Mouse (Mus musculus) stomach, embryonic 14.5 days (tissue): ENCODE results near the gene Kctd20. TPM values are rescaled to one million over a fixed set of nuclear protein-coding genes. Genes with fewer than 3 reads are reported as not detected.

Source experiments
- ATAC-seq: fragments of 200-750 bp; cut with Nextera tagmentation; 2 replicates; pipeline ENCODE4 v1.8.0; 2017; ENCODE audit warnings: low read depth, moderate TSS enrichment; ENCODE audit not compliant: insufficient number of reproducible peaks, insufficient read depth, low FRiP score
- H3K27ac ChIP-seq: fragments of 300-500 bp; sonication (generic); 2 replicates; pipeline ENCODE4 v1.5.1; 2014; ENCODE audit warnings: mild to moderate bottlenecking, low read length, moderate library complexity, mixed read lengths
- H3K27me3 ChIP-seq: fragments of 300-500 bp; sonication (generic); 2 replicates; pipeline ENCODE4 v1.6.1; 2014; ENCODE audit warnings: low read length, control low read depth, mixed read lengths; ENCODE audit not compliant: control insufficient read depth, insufficient read depth
- H3K36me3 ChIP-seq: fragments of 300-500 bp; sonication (generic); 2 replicates; pipeline ENCODE4 v1.6.1; 2014; ENCODE audit warnings: mild to moderate bottlenecking, control low read depth, low read length, moderate library complexity, mixed read lengths; ENCODE audit not compliant: control insufficient read depth, insufficient read depth
- H3K4me1 ChIP-seq: fragments of 300-500 bp; sonication (generic); 2 replicates; pipeline ENCODE4 v1.6.1; 2014; ENCODE audit warnings: low read length, control low read depth, mixed read lengths; ENCODE audit not compliant: control insufficient read depth, insufficient read depth
- H3K4me2 ChIP-seq: fragments of 300-500 bp; sonication (generic); replicated peaks from 2 replicates; pipeline ENCODE4 v1.6.1; 2014; ENCODE audit warnings: low read depth, low read length, control low read depth
- H3K4me3 ChIP-seq: fragments of 300-500 bp; sonication (generic); 2 replicates; pipeline ENCODE4 v1.5.1; 2014; ENCODE audit warnings: low read depth, low read length, control low read depth
- H3K9ac ChIP-seq: fragments of 300-500 bp; sonication (generic); replicated peaks from 2 replicates; pipeline ENCODE4 v1.6.1; 2014; ENCODE audit warnings: low read depth, mild to moderate bottlenecking, control low read depth, low read length, moderate library complexity, mixed read lengths
- H3K9me3 ChIP-seq: fragments of 300-500 bp; sonication (generic); 2 replicates; pipeline ENCODE4 v1.6.1; 2016; ENCODE audit warnings: low read depth, low read length, control low read depth; ENCODE audit not compliant: control insufficient read depth
- WGBS: fragments of 180-500 bp; shearing (Covaris S2); extraction: QIAGEN DNeasy Blood & Tissue Kit; methylation state at CpG from one replicate; pipeline ENCODE4 v1.1.7; 2014; 5-methylcytosine and 5-hydroxymethylcytosine counted together
- polyA plus RNA-seq: library from polyadenylated mRNA; unstranded; fragments of >200 nt; fragmentation: Nextera tagmentation; extraction: Ambion mirVana; gene quantifications from 2 replicates; pipeline ENCODE4 v1.2.1, GENCODE M21; 2014

Gene Kctd20
- polyA plus RNA-seq, 1 experiment from 2014 or later: 75.9 TPM

- Histone ChIP-seq H3K4me1 (no peaks in the 10 kb centered on the region), H3K27ac (no peak overlapping the region), H3K27me3 (no peaks in the 10 kb centered on the region), H3K9me3 (no peaks in the 10 kb centered on the region), H3K36me3 (no peaks in the 10 kb centered on the region), H3K9ac (no peak overlapping the region), H3K4me2 (no peak overlapping the region), H3K4me3 (no peak overlapping the region)
- ATAC-seq: no peak
- 92% methylated on average over 25 of the region's 25 CpGs for WGBS
Observed at GRCm38 (mm10) chr17:28940776-28941555, 10.8 kb upstream of the Kctd20 start.

- no peak overlapping the region for H3K4me3 ChIP-seq
- H3K27ac ChIP-seq: no peak overlapping the region
- no peaks in the 10 kb centered on the region for H3K9me3 ChIP-seq
- H3K9ac ChIP-seq: no peak overlapping the region
- no peak for ATAC-seq
- no peaks in the 10 kb centered on the region for H3K36me3 ChIP-seq
- WGBS: 69% methylated on average over 10 of the region's 11 CpGs
- H3K4me1 ChIP-seq: no peaks in the 10 kb centered on the region
- H3K27me3 ChIP-seq: no peaks in the 10 kb centered on the region
- no peak overlapping the region for H3K4me2 ChIP-seq
Observed at GRCm38 (mm10) chr17:28942101-28942500, 9.6 kb upstream of the Kctd20 start.

GRCm38 (mm10) chr17:28943740-28944139 is 8.0 kb upstream of the Kctd20 start, which contains the start of gene Pxt1:
Gene Pxt1 (minus strand): TSS chr17:28943840.
- no peaks in the 10 kb centered on the region for H3K9me3 ChIP-seq
- no peak within 1 kb of the TSS for H3K9ac ChIP-seq
- H3K4me2 ChIP-seq: no peak within 1 kb of the TSS
- WGBS: 84% methylated on average over 7 of the region's 7 CpGs
- H3K4me1 ChIP-seq: no peaks in the 10 kb centered on the region
- H3K27ac ChIP-seq: no peak within 1 kb of the TSS
- no peaks in the 10 kb centered on the region for H3K27me3 ChIP-seq
- ATAC-seq: no peak
- no peaks in the 10 kb centered on the region for H3K36me3 ChIP-seq
- no peak within 1 kb of the TSS for H3K4me3 ChIP-seq

GRCm38 (mm10) chr17:28944481-28944880 is 7.3 kb upstream of the Kctd20 start:
- WGBS: 86% methylated on average over 7 of the region's 7 CpGs
- ATAC-seq: no peak
- Histone ChIP-seq H3K9me3 (no peaks in the 10 kb centered on the region), H3K9ac (no peak overlapping the region), H3K4me1 (no peaks in the 10 kb centered on the region), H3K36me3 (no peaks in the 10 kb centered on the region), H3K4me2 (no peak overlapping the region), H3K4me3 (no peak overlapping the region), H3K27ac (no peak overlapping the region), H3K27me3 (no peaks in the 10 kb centered on the region)

- Histone ChIP-seq H3K4me3 (no peak overlapping the region), H3K36me3 (no peaks in the 10 kb centered on the region), H3K9ac (no peak overlapping the region), H3K27me3 (no peaks in the 10 kb centered on the region), H3K9me3 (no peaks in the 10 kb centered on the region), H3K4me1 (0 out of 2 replicates have a peak, but pooled peaks cover 3% of the 10 kb centered on the region), H3K27ac (no peak overlapping the region), H3K4me2 (no peak overlapping the region)
- no peak for ATAC-seq
- 94% methylated on average over 19 of the region's 19 CpGs for WGBS
Observed at GRCm38 (mm10) chr17:28947011-28947939, 4.5 kb upstream of the Kctd20 start.

GRCm38 (mm10) chr17:28948661-28949060 is 3.1 kb upstream of the Kctd20 start:
- 45% methylated on average over 4 of the region's 4 CpGs for whole genome bisulfite sequencing
- Histone ChIP-seq H3K27me3 (no peaks in the 10 kb centered on the region), H3K36me3 (no peaks in the 10 kb centered on the region), H3K4me3 (no peak overlapping the region), H3K9ac (no peak overlapping the region), H3K4me2 (no peak overlapping the region), H3K27ac (no peak overlapping the region), H3K9me3 (no peaks in the 10 kb centered on the region), H3K4me1 (peaks cover 7% of the 10 kb centered on the region)
- ATAC-seq: no peak

GRCm38 (mm10) chr17:28950751-28951150 is 999 bp upstream of the Kctd20 start:
- Histone ChIP-seq H3K4me3 (no peak overlapping the region), H3K36me3 (no peaks in the 10 kb centered on the region), H3K27me3 (no peaks in the 10 kb centered on the region), H3K9me3 (no peaks in the 10 kb centered on the region), H3K4me1 (peaks cover 14% of the 10 kb centered on the region), H3K9ac (no peak overlapping the region), H3K4me2 (no peak overlapping the region), H3K27ac (no peak overlapping the region)
- WGBS: 73% methylated on average over 4 of the region's 4 CpGs
- ATAC-seq: no peak

- WGBS: 13% methylated on average over 9 of the region's 9 CpGs
- peaks cover 14% of the 10 kb centered on the region for H3K4me1 ChIP-seq
- peak overlapping the region; percentile 64 for H3K9ac ChIP-seq
- H3K27me3 ChIP-seq: no peaks in the 10 kb centered on the region
- H3K4me3 ChIP-seq: peak overlapping the region; percentile 65
- no peak for ATAC-seq
- no peaks in the 10 kb centered on the region; the same call in 1 of the 2 replicates for H3K36me3 ChIP-seq
- H3K27ac ChIP-seq: peak overlapping the region; percentile 96
- no peaks in the 10 kb centered on the region for H3K9me3 ChIP-seq
- peak overlapping the region; percentile 89 for H3K4me2 ChIP-seq
Observed at GRCm38 (mm10) chr17:28953251-28953650, 1.5 kb downstream of the Kctd20 start.
